Mouse (Mus musculus) forebrain, postnatal 0 days (tissue): ENCODE data around the gene Prkacb. TPM values are rescaled to one million over a fixed set of nuclear protein-coding genes. Genes with fewer than 3 reads are reported as not detected.

Experiments
- ATAC-seq: fragments of 200-750 bp; cut with Nextera tagmentation; 2 replicates; pipeline ENCODE4 v1.8.0; 2017; ENCODE audit warnings: mild to moderate bottlenecking, moderate library complexity
- DNase-seq: peaks from one replicate; pipeline ENCODE4 v3.0.0-alpha.2; 2015
- H3K27ac ChIP-seq: fragments of 300-500 bp; sonication (generic); 2 replicates; pipeline ENCODE4 v1.5.1; 2014; ENCODE audit warnings: low read depth, mild to moderate bottlenecking, antibody characterized with exemption, low read length, moderate library complexity, mixed read lengths
- H3K27me3 ChIP-seq: fragments of 300-500 bp; sonication (generic); 2 replicates; pipeline ENCODE4 v1.6.1; 2014; ENCODE audit warnings: mild to moderate bottlenecking, low read length, mixed read lengths; ENCODE audit not compliant: insufficient read depth
- H3K36me3 ChIP-seq: fragments of 300-500 bp; sonication (generic); 2 replicates; pipeline ENCODE4 v1.6.1; 2014; ENCODE audit warnings: mild to moderate bottlenecking, moderate library complexity; ENCODE audit not compliant: insufficient read depth
- H3K4me1 ChIP-seq: fragments of 300-500 bp; sonication (generic); 2 replicates; pipeline ENCODE4 v1.6.1; 2014; ENCODE audit warnings: antibody characterized with exemption; ENCODE audit not compliant: insufficient read depth
- H3K4me2 ChIP-seq: fragments of 300-500 bp; sonication (generic); 2 replicates; pipeline ENCODE4 v1.6.1; 2014; ENCODE audit warnings: low read depth, mild to moderate bottlenecking, moderate library complexity
- H3K4me3 ChIP-seq: fragments of 300-500 bp; sonication (generic); 2 replicates; pipeline ENCODE4 v1.5.1; 2014; ENCODE audit warnings: low read depth, low read length, mixed read lengths
- H3K9ac ChIP-seq: fragments of 300-500 bp; sonication (generic); 2 replicates; pipeline ENCODE4 v1.6.1; 2014; ENCODE audit warnings: mild to moderate bottlenecking
- H3K9me3 ChIP-seq: fragments of 300-500 bp; sonication (generic); 2 replicates; pipeline ENCODE4 v1.6.1; 2016; ENCODE audit warnings: low read length
- CTCF ChIP-seq: sonication (generic); IDR thresholded peaks from 2 replicates; pipeline ENCODE4 v1.5.1; 2016; ENCODE audit warnings: antibody characterized with exemption, control low read depth, low read depth
- WGBS: fragments of 180-500 bp; shearing (Covaris S2); extraction: QIAGEN DNeasy Blood & Tissue Kit; methylation state at CpG from one replicate; pipeline ENCODE4 v1.1.7; 2014; 5-methylcytosine and 5-hydroxymethylcytosine counted together
- polyA plus RNA-seq: library from polyadenylated mRNA; unstranded; fragments of >200 nt; fragmentation: Nextera tagmentation; extraction: Ambion mirVana; gene quantifications from 2 replicates; pipeline ENCODE4 v1.2.1, GENCODE M21; 2015
- total RNA-seq: library from RNA; depleted of rRNA; stranded (reverse); fragments of >200 nt; gene quantifications from 2 replicates; pipeline ENCODE4 v1.2.3, GENCODE M21; 2014

Gene Prkacb
- total and polyA plus RNA-seq, 2 experiments from 2014 or later: 208 to 369 TPM

DNA sequence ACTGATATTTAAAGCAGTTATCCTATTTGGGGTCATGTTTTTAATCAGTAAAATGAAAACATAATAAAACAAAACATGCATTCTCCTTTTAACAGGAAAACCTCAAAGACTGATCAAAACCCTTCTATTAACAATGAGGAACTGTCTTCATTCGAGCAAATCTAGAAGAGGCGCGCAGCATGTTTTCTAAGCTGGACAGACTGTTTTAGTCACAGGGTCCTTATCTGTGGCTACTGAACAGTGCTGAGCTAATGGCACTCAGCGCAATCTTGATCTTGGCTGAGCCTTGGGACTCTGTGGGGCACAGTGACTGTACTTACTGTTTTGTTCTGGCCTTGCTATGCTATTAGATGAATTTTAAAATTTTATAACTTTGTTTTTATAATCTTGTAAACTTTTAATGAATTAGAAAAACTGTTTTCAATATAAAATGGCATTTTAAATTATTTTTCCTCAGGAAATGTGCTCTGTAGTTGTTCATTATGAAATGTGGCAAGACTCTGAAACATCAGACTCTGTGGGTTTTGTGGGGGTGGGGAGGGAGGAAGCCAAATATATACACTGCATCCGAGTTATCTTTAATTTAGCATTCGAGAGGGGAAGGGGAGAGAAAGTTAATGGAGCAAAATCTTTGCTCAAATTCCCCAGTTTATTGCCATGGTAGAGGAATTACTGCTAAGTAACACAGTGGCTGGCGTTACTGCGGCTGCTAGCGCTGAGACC, 77.7 kb downstream of the Prkacb start:
- WGBS: 90% methylated on average over 9 of the region's 9 CpGs
- TF ChIP-seq CTCF: no peak
- DNase-seq (no peak), ATAC-seq (no peak)
- Histone ChIP-seq H3K4me2 (no peak overlapping the region), H3K9me3 (no peaks in the 10 kb centered on the region), H3K36me3 (peaks cover 71% of the 10 kb centered on the region), H3K27ac (no peak overlapping the region), H3K9ac (no peak overlapping the region), H3K27me3 (no peaks in the 10 kb centered on the region), H3K4me1 (no peaks in the 10 kb centered on the region), H3K4me3 (no peak overlapping the region)

GRCm38 (mm10) chr3:146731499-146731898, 81.3 kb downstream of the Prkacb start:
- Histone ChIP-seq H3K27ac (no peak overlapping the region), H3K4me2 (no peak overlapping the region), H3K27me3 (no peaks in the 10 kb centered on the region), H3K9ac (no peak overlapping the region), H3K4me1 (no peaks in the 10 kb centered on the region), H3K36me3 (peaks cover 64% of the 10 kb centered on the region), H3K9me3 (no peaks in the 10 kb centered on the region), H3K4me3 (no peak overlapping the region)
- DNase-seq (no peak), ATAC-seq (no peak)
- no peak for TF ChIP-seq CTCF
- 97% methylated on average over 11 of the region's 11 CpGs for WGBS

DNA sequence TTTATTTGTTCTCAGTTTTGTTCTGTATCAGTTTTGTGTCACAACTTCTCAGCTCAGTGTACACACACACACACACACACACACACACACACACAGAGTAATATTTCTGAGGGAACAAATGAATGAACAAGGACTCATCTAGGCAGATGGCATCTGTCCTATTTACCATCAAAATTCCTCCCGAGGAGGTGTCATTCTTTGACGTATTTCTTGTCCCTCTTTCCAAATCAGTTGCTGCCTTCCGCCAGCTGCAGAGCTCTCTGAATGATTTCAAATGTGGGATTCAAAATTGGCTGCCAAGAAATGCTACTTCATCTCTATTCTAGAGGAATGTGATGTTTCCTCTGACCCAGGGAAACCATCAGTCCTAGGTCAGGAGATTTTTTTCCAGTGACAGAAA, 89.8 kb downstream of the Prkacb start:
- Histone ChIP-seq H3K9me3 (0 out of 2 replicates have a peak, but pooled peaks cover 6% of the 10 kb centered on the region), H3K27ac (no peak overlapping the region), H3K27me3 (no peaks in the 10 kb centered on the region), H3K9ac (no peak overlapping the region), H3K36me3 (peaks cover 7% of the 10 kb centered on the region; the same call in 1 of the 2 replicates), H3K4me3 (no peak overlapping the region), H3K4me2 (no peak overlapping the region), H3K4me1 (no peaks in the 10 kb centered on the region)
- DNase-seq (no peak), ATAC-seq (peak; percentile 23; the same call in 1 of the 2 replicates)
- 44% methylated on average over 3 of the region's 3 CpGs for WGBS
- TF ChIP-seq CTCF: no peak

- Histone ChIP-seq H3K9ac (no peak overlapping the region), H3K4me1 (peaks cover 3% of the 10 kb centered on the region; the same call in 1 of the 2 replicates), H3K27me3 (no peaks in the 10 kb centered on the region), H3K4me2 (no peak overlapping the region), H3K27ac (no peak overlapping the region), H3K4me3 (no peak overlapping the region), H3K36me3 (no peaks in the 10 kb centered on the region), H3K9me3 (no peaks in the 10 kb centered on the region)
- ATAC-seq (no peak), DNase-seq (no peak)
- TF ChIP-seq CTCF: no peak
- WGBS: 60% methylated on average over 4 of the region's 4 CpGs
These were observed 93.1 kb downstream of the Prkacb start for GRCm38 (mm10) chr3:146719696-146720095.

DNA sequence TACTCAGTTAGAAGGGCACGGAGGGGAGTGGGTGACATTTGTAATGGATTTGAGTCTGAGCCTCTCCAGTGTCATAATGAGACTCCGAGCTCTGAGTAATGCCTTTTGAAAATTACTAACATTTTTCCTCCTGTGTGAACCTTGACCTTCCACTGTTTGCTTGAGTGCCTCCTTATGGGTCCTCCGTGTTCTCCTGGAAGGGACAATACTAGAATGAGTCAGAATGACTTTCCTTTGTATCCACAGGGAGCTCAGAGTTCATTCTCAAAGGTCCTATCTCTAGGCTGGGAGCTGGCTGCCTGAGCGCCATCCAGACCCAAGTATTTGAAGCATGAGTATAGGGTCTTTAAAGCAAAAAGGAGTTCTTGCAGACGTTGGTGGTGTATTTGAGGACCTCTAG, 94.5 kb downstream of the Prkacb start:
- Histone ChIP-seq H3K4me3 (no peak overlapping the region), H3K36me3 (no peaks in the 10 kb centered on the region), H3K9ac (no peak overlapping the region), H3K27me3 (no peaks in the 10 kb centered on the region), H3K27ac (no peak overlapping the region), H3K4me2 (no peak overlapping the region), H3K4me1 (peaks cover 3% of the 10 kb centered on the region; the same call in 1 of the 2 replicates), H3K9me3 (no peaks in the 10 kb centered on the region)
- TF ChIP-seq CTCF: no peak
- DNase-seq (no peak), ATAC-seq (no peak)
- 70% methylated on average over 5 of the region's 5 CpGs for WGBS

DNA sequence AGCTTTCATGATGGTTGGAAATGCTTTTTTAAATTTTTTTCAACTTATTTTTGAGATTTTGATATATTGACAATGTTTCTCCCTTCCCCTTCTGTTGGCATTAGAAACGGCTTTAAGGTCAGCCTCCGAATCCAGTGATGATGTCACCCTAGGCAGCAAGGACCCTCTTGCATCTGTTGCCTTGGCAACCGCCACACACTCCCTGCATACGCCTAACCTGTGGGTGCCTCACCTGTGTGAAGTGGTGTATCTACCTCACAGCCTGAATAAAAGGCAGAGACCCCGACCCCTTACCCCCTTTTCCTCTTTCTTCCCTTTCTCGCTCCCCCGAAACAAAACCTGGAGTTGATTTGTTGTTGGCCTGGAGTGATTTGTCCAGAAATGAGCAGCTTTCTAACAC, 100.5 kb downstream of the Prkacb start:
- Histone ChIP-seq H3K36me3 (no peaks in the 10 kb centered on the region), H3K9me3 (no peaks in the 10 kb centered on the region), H3K9ac (no peak overlapping the region), H3K4me3 (no peak overlapping the region), H3K4me2 (no peak overlapping the region), H3K27me3 (no peaks in the 10 kb centered on the region), H3K27ac (no peak overlapping the region), H3K4me1 (peaks cover 4% of the 10 kb centered on the region; the same call in 1 of the 2 replicates)
- TF ChIP-seq CTCF: no peak
- no peak for DNase-seq
- 70% methylated on average over 7 of the region's 7 CpGs for WGBS
- no peak for ATAC-seq

GRCm38 (mm10) chr3:146711559-146711958, 101.2 kb downstream of the Prkacb start:
- ATAC-seq (peak; percentile 88), DNase-seq (peak; percentile 66)
- no peak overlapping the region for H3K9ac ChIP-seq
- H3K4me2 ChIP-seq: no peak overlapping the region
- no peaks in the 10 kb centered on the region for H3K27me3 ChIP-seq
- 57% methylated on average over 6 of the region's 6 CpGs for WGBS
- H3K4me3 ChIP-seq: no peak overlapping the region
- TF ChIP-seq CTCF: no peak
- H3K36me3 ChIP-seq: no peaks in the 10 kb centered on the region
- no peaks in the 10 kb centered on the region for H3K9me3 ChIP-seq
- H3K4me1 ChIP-seq: peaks cover 4% of the 10 kb centered on the region; the same call in 1 of the 2 replicates
- peak overlapping the region; percentile 64; the same call in 1 of the 2 replicates for H3K27ac ChIP-seq
